In the genomic region with DNA sequence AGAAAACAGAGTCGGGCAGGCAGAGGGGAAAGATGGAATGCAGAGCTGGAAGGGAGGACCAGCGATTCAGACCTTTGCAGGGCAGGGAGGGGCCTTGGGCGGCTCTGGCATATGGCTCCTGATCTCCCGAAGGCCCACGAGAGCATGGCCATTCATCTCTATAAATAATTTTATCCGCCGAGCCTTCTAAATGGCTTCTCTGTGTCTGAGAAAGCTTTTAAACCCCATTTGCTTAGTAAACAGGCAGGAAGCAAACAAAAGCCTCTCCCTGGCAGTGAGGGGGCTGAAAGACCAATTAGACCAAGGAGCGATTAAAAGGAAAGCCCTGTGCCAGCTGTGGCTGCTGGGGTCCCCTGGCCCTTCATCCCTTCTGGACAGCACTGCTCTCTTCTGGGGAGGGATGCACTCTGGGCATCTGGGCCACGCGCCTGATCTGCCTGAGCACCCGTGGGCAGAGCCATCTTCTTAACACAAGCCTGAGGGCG, we compare ENCODE assay signal across 18 mouse cellular contexts.
A peak's percentile ranks its signal among the peaks of the same experiment; 100 is the strongest.
DNase-seq lines count a peak whose midpoint lies in the region; ATAC-seq and TF ChIP-seq lines count a peak whose summit lies in the region.
"Had no signal": no experiment of that assay in that cellular context is flagged by ENCODE, and none has a peak within 500 bp of the region (broad histone marks: within the 10 kb centered on the region; RNA-seq: fewer than 3 reads in every experiment).

No protein-coding gene starts in this region.

- H3K4me1 ChIP-seq in forebrain, embryonic 13.5 days = peaks cover 24% of the 10 kb centered on the region
- H3K4me1 ChIP-seq in hindbrain, embryonic 15.5 days (replicated peaks) = peaks cover 21% of the 10 kb centered on the region
- H3K4me1 ChIP-seq in midbrain, postnatal 0 days (ENCODE audit: insufficient read depth, low read length) = 0 out of 2 replicates have a peak, but pooled peaks cover 6% of the 10 kb centered on the region

- TF ChIP-seq CTCF in brain, embryonic 14.5 days (IDR thresholded peaks at IDR 0.05; ENCODE audit: borderline replicate concordance, extremely low read depth, insufficient read depth, insufficient read length) = no peak
- TF ChIP-seq CTCF in midbrain, postnatal 0 days (IDR thresholded peaks at IDR 0.05) = no peak

- no peaks in the 10 kb centered on the region for H3K36me3 ChIP-seq in forebrain, embryonic 13.5 days (ENCODE audit: poor library complexity, severe bottlenecking)
- no peaks in the 10 kb centered on the region for H3K36me3 ChIP-seq in hindbrain, embryonic 15.5 days
- H3K36me3 ChIP-seq in midbrain, postnatal 0 days (ENCODE audit: insufficient read depth, low read length) = no peaks in the 10 kb centered on the region
- H3K36me3 ChIP-seq: limb, embryonic 13.5 days had no signal

- TF ChIP-seq POLR2A in brain, embryonic 14.5 days (IDR thresholded peaks at IDR 0.05; ENCODE audit: borderline replicate concordance, extremely low read depth, insufficient read depth, insufficient read length, poor library complexity, severe bottlenecking) = no peak

- DNase-seq in brain, embryonic 14.5 days (ENCODE audit: low read depth) = peak; percentile 91
- peak; percentile 44 for DNase-seq in midbrain, postnatal 0 days (ENCODE audit: low spot score)
- DNase-seq in thymus, postnatal 36 days = no peak
- DNase-seq in adrenal gland, adult 8-10 months = no peak
- no peak for DNase-seq in c-Kit-positive CD71-positive TER-119-positive erythroid progenitor cells, embryonic 14.5 days (ENCODE audit: low spot score)
- DNase-seq in frontal cortex, postnatal 25 days (ENCODE audit: low spot score in 2 of 2) = no peak
- DNase-seq: cerebellum, adult 2 months; gastrocnemius, adult 2 months; heart, postnatal 14 days; kidney, adult 11 months; liver, postnatal 0 days; lung, postnatal 36 days; right cerebral cortex, adult 18-20 months; thymus, adult 18-20 months had no signal

- peak; percentile 79 for ATAC-seq in forebrain, embryonic 13.5 days
- ATAC-seq in hindbrain, embryonic 15.5 days (ENCODE audit: low FRiP score, low read depth) = 0 out of 2 replicates have a peak, but pooled peaks have one; percentile 59
- ATAC-seq in midbrain, postnatal 0 days (ENCODE audit: low FRiP score) = no peak
- ATAC-seq: liver, postnatal 0 days had no signal

- H3K9ac ChIP-seq in forebrain, embryonic 13.5 days = peak overlapping the region; percentile 37
- no peak overlapping the region for H3K9ac ChIP-seq in hindbrain, embryonic 15.5 days
- no peak overlapping the region for H3K9ac ChIP-seq in midbrain, postnatal 0 days (replicated peaks; ENCODE audit: low read length, poor library complexity, severe bottlenecking)
- H3K9ac ChIP-seq: limb, embryonic 13.5 days; liver, postnatal 0 days had no signal

- H3K27me3 ChIP-seq in forebrain, embryonic 13.5 days = peaks cover 15% of the 10 kb centered on the region
- 0 out of 2 replicates have a peak, but pooled peaks cover 2% of the 10 kb centered on the region for H3K27me3 ChIP-seq in hindbrain, embryonic 15.5 days
- H3K27me3 ChIP-seq in midbrain, postnatal 0 days (ENCODE audit: insufficient read depth, low read length) = no peaks in the 10 kb centered on the region
- H3K27me3 ChIP-seq: limb, embryonic 13.5 days had no signal

- 12% methylated on average over 12 of the region's 12 CpGs for WGBS in forebrain, embryonic 13.5 days
- 15% methylated on average over 12 of the region's 12 CpGs for WGBS in hindbrain, embryonic 15.5 days
- 25% methylated on average over 12 of the region's 12 CpGs for WGBS in midbrain, postnatal 0 days

- H3K27ac ChIP-seq in forebrain, embryonic 13.5 days = peak overlapping the region; percentile 65
- peak overlapping the region; percentile 32 for H3K27ac ChIP-seq in hindbrain, embryonic 15.5 days (replicated peaks)
- peak overlapping the region; percentile 8; the same call in 1 of the 2 replicates for H3K27ac ChIP-seq in midbrain, postnatal 0 days (ENCODE audit: low read depth, low read length)
- H3K27ac ChIP-seq: gastrocnemius, adult 2 months; left cerebral cortex, adult 2 months; limb, embryonic 13.5 days had no signal

- H3K9me3 ChIP-seq in forebrain, embryonic 13.5 days (replicated peaks) = no peaks in the 10 kb centered on the region
- no peaks in the 10 kb centered on the region for H3K9me3 ChIP-seq in hindbrain, embryonic 15.5 days
- no peaks in the 10 kb centered on the region for H3K9me3 ChIP-seq in midbrain, postnatal 0 days (ENCODE audit: low read length)
- H3K9me3 ChIP-seq: limb, embryonic 13.5 days had no signal

- H3K4me3 ChIP-seq in forebrain, embryonic 13.5 days = no peak overlapping the region
- H3K4me3 ChIP-seq in hindbrain, embryonic 15.5 days = no peak overlapping the region
- H3K4me3 ChIP-seq in midbrain, postnatal 0 days (ENCODE audit: low read depth, low read length) = no peak overlapping the region
- H3K4me3 ChIP-seq: gastrocnemius, adult 2 months; left cerebral cortex, adult 2 months; limb, embryonic 13.5 days had no signal

- H3K4me2 ChIP-seq in forebrain, embryonic 13.5 days = peak overlapping the region; percentile 25
- H3K4me2 ChIP-seq in hindbrain, embryonic 15.5 days = no peak overlapping the region
- H3K4me2 ChIP-seq in midbrain, postnatal 0 days (ENCODE audit: low read depth, low read length, poor library complexity, severe bottlenecking) = no peak overlapping the region
- H3K4me2 ChIP-seq: limb, embryonic 13.5 days had no signal

Comparison
In these comparisons a context has a peak if more than half of its experiments do, and no peak if none do; other contexts are left out.
1. DNase-seq: peak in brain, embryonic 14.5 days (single experiment) and midbrain, postnatal 0 days (single experiment); none in thymus, postnatal 36 days (0 of 2), adrenal gland, adult 8-10 months (single experiment), c-Kit-positive CD71-positive TER-119-positive erythroid progenitor cells, embryonic 14.5 days (single experiment) and frontal cortex, postnatal 25 days (0 of 2).
2. H3K27ac ChIP-seq: peak in every context shown above with its lines; median percentile 65 in forebrain, embryonic 13.5 days; 32 in hindbrain, embryonic 15.5 days; 8 in midbrain, postnatal 0 days.